Mouse (Mus musculus): ENCODE measurements at regions not wholly inside any gene's neighbourhood (a gene's known extent, or its start where the extent isn't known, plus 50 kb on each side); places are given as distances from the start of the nearest gene placed in this dataset.
A peak's percentile ranks its signal among the peaks of the same experiment; 100 is the strongest.

DNA sequence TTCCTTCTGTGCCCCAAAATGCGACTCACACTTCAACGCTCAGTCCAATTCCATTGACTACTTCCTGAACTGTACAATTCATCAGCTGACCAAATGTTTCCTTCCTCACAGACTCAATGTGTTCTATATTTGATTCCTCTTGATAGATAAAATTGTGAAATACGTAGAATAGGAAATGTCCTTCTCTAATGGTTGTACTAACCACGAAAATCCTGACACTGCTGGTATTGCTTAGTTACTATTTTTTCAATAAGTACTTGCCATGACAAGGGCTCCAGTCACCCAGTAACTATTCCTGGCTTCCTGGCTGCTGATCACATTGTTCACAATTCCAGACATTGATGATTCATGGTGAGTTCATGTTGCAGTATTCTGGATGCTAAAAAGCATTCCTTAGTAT lies 75.7 kb upstream of the B430305J03Rik start:
- Histone ChIP-seq H3K9ac (replicated peaks; ENCODE audit: low read depth, low read length) (no peak overlapping the region), H3K27ac (ENCODE audit: low read length) (no peak overlapping the region), H3K36me3 (ENCODE audit: control insufficient read depth, insufficient read depth) (no peaks in the 10 kb centered on the region), H3K4me2 (ENCODE audit: low read length) (no peak overlapping the region), H3K9me3 (ENCODE audit: control insufficient read depth, low read length) (no peaks in the 10 kb centered on the region), H3K4me1 (replicated peaks; ENCODE audit: control insufficient read depth, insufficient read depth, low read length) (no peaks in the 10 kb centered on the region), H3K27me3 (replicated peaks; ENCODE audit: control insufficient read depth, insufficient read depth, low read length) (no peaks in the 10 kb centered on the region), H3K4me3 (replicated peaks; ENCODE audit: low read length) (no peak overlapping the region)
- WGBS: 90% methylated on average over 4 of the region's 4 CpGs
- ATAC-seq: no peak

DNA sequence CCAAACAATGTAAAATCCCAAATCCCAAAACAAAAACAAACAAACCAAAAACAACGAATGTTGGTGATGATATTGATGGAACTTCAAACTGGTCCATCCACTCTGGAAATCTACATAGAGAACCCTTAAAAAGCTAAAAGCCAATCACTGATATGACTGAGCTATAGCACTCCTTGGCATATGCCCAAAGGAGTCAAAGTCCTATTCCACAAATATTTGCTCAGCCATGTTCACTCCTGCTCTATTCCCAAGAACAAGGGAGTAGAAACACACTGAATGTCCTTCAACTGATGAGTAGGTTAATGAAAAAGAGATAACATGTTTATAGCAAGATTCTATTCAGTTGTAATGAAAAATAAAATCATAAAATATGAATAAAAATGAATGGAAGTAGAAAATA lies 63.0 kb upstream of the B430305J03Rik start:
- WGBS: 87% methylated on average over 1 of the region's 1 CpGs
- Histone ChIP-seq H3K4me1 (replicated peaks; ENCODE audit: control insufficient read depth, insufficient read depth, low read length) (no peaks in the 10 kb centered on the region), H3K9ac (replicated peaks; ENCODE audit: low read depth, low read length) (no peak overlapping the region), H3K9me3 (ENCODE audit: control insufficient read depth, low read length) (no peaks in the 10 kb centered on the region), H3K4me3 (replicated peaks; ENCODE audit: low read length) (no peak overlapping the region), H3K4me2 (ENCODE audit: low read length) (no peak overlapping the region), H3K27me3 (replicated peaks; ENCODE audit: control insufficient read depth, insufficient read depth, low read length) (no peaks in the 10 kb centered on the region), H3K27ac (ENCODE audit: low read length) (no peak overlapping the region), H3K36me3 (ENCODE audit: control insufficient read depth, insufficient read depth) (no peaks in the 10 kb centered on the region)
- no peak for ATAC-seq

DNA sequence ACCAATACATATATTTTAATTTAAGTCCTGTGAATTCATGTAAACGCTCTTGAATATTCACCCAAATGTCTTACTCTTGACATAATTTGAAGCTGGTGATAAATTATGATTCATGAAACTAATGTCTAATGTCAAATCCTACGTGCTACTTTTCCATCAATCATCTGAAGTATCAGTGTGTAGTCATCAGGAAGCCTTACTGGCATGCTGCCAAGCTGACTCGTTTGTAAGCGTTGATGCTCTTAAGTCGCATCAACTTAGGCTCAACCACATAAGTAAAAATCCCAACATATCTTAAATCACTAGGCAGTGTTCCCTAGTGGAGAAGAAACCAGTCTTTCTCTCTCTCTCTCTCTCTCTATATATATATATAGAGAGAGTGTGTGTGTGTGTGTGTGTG lies 58.2 kb upstream of the B430305J03Rik start:
- ATAC-seq: peak; percentile 61; the same call in 1 of the 2 replicates
- H3K4me2 ChIP-seq (ENCODE audit: low read length): no peak overlapping the region
- H3K4me3 ChIP-seq (replicated peaks; ENCODE audit: low read length): no peak overlapping the region
- no peak overlapping the region for H3K9ac ChIP-seq (replicated peaks; ENCODE audit: low read depth, low read length)
- WGBS: 47% methylated on average over 5 of the region's 5 CpGs
- no peaks in the 10 kb centered on the region for H3K36me3 ChIP-seq (ENCODE audit: control insufficient read depth, insufficient read depth)
- no peaks in the 10 kb centered on the region for H3K4me1 ChIP-seq (replicated peaks; ENCODE audit: control insufficient read depth, insufficient read depth, low read length)
- no peaks in the 10 kb centered on the region for H3K9me3 ChIP-seq (ENCODE audit: control insufficient read depth, low read length)
- H3K27ac ChIP-seq (ENCODE audit: low read length): no peak overlapping the region
- no peaks in the 10 kb centered on the region for H3K27me3 ChIP-seq (replicated peaks; ENCODE audit: control insufficient read depth, insufficient read depth, low read length)

DNA sequence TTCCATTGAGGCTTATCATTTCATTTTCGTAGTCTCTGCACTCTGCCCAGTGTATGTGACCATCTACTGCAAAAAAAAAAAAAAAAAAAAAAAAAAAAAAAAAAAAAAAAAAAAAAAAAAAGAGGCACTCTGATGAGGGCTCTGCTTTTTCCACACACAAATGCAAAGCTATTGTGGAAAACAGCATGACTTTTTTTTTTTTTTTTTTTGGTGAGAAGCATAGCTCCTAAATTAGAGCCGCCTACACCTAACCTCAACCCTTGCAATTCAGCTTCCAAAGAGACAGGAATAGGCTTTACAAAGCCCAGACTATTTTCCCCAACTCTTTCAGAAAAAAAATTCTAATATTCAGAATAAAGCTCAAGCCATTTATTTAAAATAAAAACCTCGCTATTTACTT lies 54.0 kb upstream of the B430305J03Rik start:
- Histone ChIP-seq H3K27me3 (replicated peaks; ENCODE audit: control insufficient read depth, insufficient read depth, low read length) (no peaks in the 10 kb centered on the region), H3K36me3 (ENCODE audit: control insufficient read depth, insufficient read depth) (no peaks in the 10 kb centered on the region), H3K9me3 (ENCODE audit: control insufficient read depth, low read length) (no peaks in the 10 kb centered on the region), H3K27ac (ENCODE audit: low read length) (no peak overlapping the region), H3K4me1 (replicated peaks; ENCODE audit: control insufficient read depth, insufficient read depth, low read length) (no peaks in the 10 kb centered on the region), H3K9ac (replicated peaks; ENCODE audit: low read depth, low read length) (no peak overlapping the region), H3K4me3 (replicated peaks; ENCODE audit: low read length) (no peak overlapping the region), H3K4me2 (ENCODE audit: low read length) (no peak overlapping the region)
- ATAC-seq: no peak
- WGBS: 77% methylated on average over 3 of the region's 3 CpGs

DNA sequence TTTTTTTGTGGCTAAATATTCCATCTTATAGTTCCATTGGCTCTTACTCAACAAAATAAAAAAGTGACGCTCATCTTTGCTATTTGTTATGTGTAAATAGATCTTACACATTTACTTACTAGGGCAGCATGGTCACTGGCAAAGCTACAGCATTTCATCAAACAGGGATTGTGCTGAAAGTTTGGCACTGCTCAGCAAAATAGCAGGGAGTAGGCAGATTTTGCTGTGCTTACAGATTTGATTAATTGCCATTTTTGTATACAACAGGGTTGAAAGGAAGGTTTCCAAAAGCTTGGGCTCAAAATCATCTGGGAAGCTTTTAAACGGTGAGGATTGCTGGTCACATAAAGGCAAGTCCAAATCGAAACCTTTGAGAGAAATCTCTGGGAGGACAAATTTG lies 52.3 kb upstream of the B430305J03Rik start:
- no peak overlapping the region for H3K4me2 ChIP-seq (ENCODE audit: low read length)
- no peak overlapping the region for H3K4me3 ChIP-seq (replicated peaks; ENCODE audit: low read length)
- H3K36me3 ChIP-seq (ENCODE audit: control insufficient read depth, insufficient read depth): no peaks in the 10 kb centered on the region
- H3K4me1 ChIP-seq (replicated peaks; ENCODE audit: control insufficient read depth, insufficient read depth, low read length): no peaks in the 10 kb centered on the region
- H3K27me3 ChIP-seq (replicated peaks; ENCODE audit: control insufficient read depth, insufficient read depth, low read length): no peaks in the 10 kb centered on the region
- no peak overlapping the region for H3K27ac ChIP-seq (ENCODE audit: low read length)
- H3K9me3 ChIP-seq (ENCODE audit: control insufficient read depth, low read length): no peaks in the 10 kb centered on the region
- ATAC-seq: no peak
- H3K9ac ChIP-seq (replicated peaks; ENCODE audit: low read depth, low read length): no peak overlapping the region
- 52% methylated on average over 3 of the region's 3 CpGs for WGBS
